Mouse (Mus musculus) MEL (cell line): Measurements from ENCODE around the gene C130026I21Rik. TPM values are rescaled to one million over a fixed set of nuclear protein-coding genes. Genes with fewer than 3 reads are reported as not detected.
"Not testable (repeated sequence)": the region's sequence is repeated elsewhere in the genome, so short reads cannot be mapped to it uniquely, and the experiment has no call there.

Experiments
- DNase-seq: peaks from one replicate; pipeline ENCODE4 v3.0.0; 2011; ENCODE audit warnings: low read depth, low spot score
- H3K27ac ChIP-seq: 2 replicates; pipeline ENCODE4 v1.5.1; 2012; ENCODE audit warnings: low read depth, mild to moderate bottlenecking, control low read depth, low read length, moderate library complexity; ENCODE audit not compliant: control insufficient read depth
- H3K27me3 ChIP-seq, 2 experiments: fragments of 150-350 bp in 1 of 2; sonication (generic) in 1 of 2; 2 replicates each; pipeline ENCODE4 v1.6.1; 2012; ENCODE audit warnings: low read length in 2 of 2, mild to moderate bottlenecking in 2 of 2, improper control_type of control experiment in 1 of 2, moderate library complexity in 1 of 2; ENCODE audit not compliant: insufficient read depth in 2 of 2, control insufficient read depth in 1 of 2
- H3K36me3 ChIP-seq, 2 experiments: 2 replicates each; pipeline ENCODE4 v1.6.1; 2012 to 2014; ENCODE audit warnings: low read length in 2 of 2, improper control_type of control experiment in 1 of 2, inconsistent platforms in 1 of 2, mild to moderate bottlenecking in 1 of 2; ENCODE audit not compliant: insufficient read depth in 2 of 2, control insufficient read depth in 1 of 2
- H3K4me1 ChIP-seq, 2 experiments: fragments of 150-350 bp in 1 of 2; sonication (generic) in 1 of 2; 2 replicates each; pipeline ENCODE4 v1.6.1; 2012; ENCODE audit warnings: low read length in 2 of 2, improper control_type of control experiment in 1 of 2, mild to moderate bottlenecking in 1 of 2; ENCODE audit not compliant: insufficient read depth in 2 of 2, control insufficient read depth in 1 of 2
- H3K4me3 ChIP-seq, 2 experiments: fragments of 150-350 bp in 1 of 2; sonication (generic) in 1 of 2; 2 replicates each; pipeline ENCODE4 v1.5.1; 2012; ENCODE audit warnings: low read depth in 2 of 2, low read length in 2 of 2, mild to moderate bottlenecking in 2 of 2, moderate library complexity in 2 of 2, control low read depth in 1 of 2, improper control_type of control experiment in 1 of 2; ENCODE audit not compliant: control insufficient read depth in 1 of 2, insufficient read depth in 1 of 2
- H3K79me2 ChIP-seq: 2 replicates; pipeline ENCODE4 v1.6.1; 2012; ENCODE audit warnings: mild to moderate bottlenecking, low read length, moderate library complexity; ENCODE audit not compliant: control insufficient read depth, poor library complexity, insufficient read depth
- H3K9ac ChIP-seq: 2 replicates; pipeline ENCODE4 v1.6.1; 2012; ENCODE audit warnings: low read depth, mild to moderate bottlenecking, control low read depth, low read length, moderate library complexity; ENCODE audit not compliant: control insufficient read depth, poor library complexity, severe bottlenecking
- H3K9me3 ChIP-seq: fragments of 150-350 bp; sonication (generic); replicated peaks from 2 replicates; pipeline ENCODE4 v1.6.1; 2012; ENCODE audit warnings: mild to moderate bottlenecking, low read length, improper control_type of control experiment, moderate library complexity; ENCODE audit not compliant: insufficient read depth
- polyA plus RNA-seq, 2 experiments: library from polyadenylated mRNA; stranded (reverse) in 1 of 2; unstranded in 1 of 2; fragments of >175 nt in 1 of 2; fragments of >200 nt in 1 of 2; gene quantifications; 2 replicates each; pipeline versions ENCODE4 v1.2.1 to v1.2.4; 2012; ENCODE audit warnings: low replicate concordance in 2 of 2, low read depth in 1 of 2; ENCODE audit not compliant: insufficient read length in 2 of 2, insufficient read depth in 1 of 2, missing spikeins in 1 of 2
- total RNA-seq: library from RNA; depleted of rRNA; stranded (reverse); fragments of 300-350 nt; gene quantifications from 2 replicates; pipeline ENCODE4 v1.2.3, GENCODE M21; 2012

C130026I21Rik gene
- total and polyA plus RNA-seq, 3 experiments, result 1.5 to 2.2 TPM; not detected in 1

DNA sequence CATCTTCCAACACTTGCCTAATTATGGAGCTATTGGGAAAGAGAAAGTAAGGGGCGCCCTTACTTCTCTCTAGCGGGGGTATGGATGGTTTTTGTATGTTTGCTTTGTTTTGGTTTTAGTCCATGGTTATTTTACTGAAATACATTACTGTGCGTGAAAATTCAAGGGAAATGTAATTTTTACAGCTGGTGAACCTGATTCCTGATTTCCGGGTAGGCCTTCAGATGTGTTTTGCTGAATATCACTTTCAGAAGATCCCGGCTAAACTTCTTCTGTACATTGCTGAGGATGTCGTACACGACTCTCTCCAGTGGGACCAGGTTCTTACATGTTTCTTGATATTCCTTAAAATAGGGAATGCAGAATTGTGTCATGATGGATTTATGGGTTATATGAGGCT, 158.1 kb downstream of the C130026I21Rik start:
- H3K9me3 ChIP-seq, H3K4me3 ChIP-seq, H3K27ac ChIP-seq, H3K4me1 ChIP-seq, H3K27me3 ChIP-seq, H3K9ac ChIP-seq, H3K79me2 ChIP-seq, H3K36me3 ChIP-seq, DNase-seq: not testable (repeated sequence)

DNA sequence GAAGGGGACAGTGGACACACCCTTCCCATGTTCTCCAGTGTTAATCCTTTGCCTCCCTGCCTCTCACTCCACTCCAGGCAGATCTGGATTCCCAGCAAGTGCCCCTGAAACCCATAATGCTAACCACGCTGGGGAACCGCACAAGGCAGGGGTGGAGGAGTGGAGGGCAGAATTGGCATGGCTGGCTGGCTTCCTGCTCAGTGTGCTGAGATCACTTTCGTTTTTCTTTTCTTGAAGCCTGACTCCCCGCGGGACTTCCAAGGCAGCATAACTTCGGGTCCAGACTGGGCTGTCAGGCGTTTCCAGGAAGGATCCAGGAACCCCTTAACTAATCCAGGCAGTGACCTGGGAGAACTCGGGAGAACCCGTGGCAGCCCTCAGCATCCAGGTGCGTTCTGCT, 158.8 kb downstream of the C130026I21Rik start:
- H3K79me2 ChIP-seq, H3K36me3 ChIP-seq, H3K4me1 ChIP-seq, H3K27ac ChIP-seq, H3K9me3 ChIP-seq, H3K27me3 ChIP-seq, H3K9ac ChIP-seq: not testable (repeated sequence)
- peak; percentile 25 for DNase-seq
- H3K4me3 ChIP-seq, result peak overlapping the region; percentile 23 to 46; a peak in 3 of 4 replicates

DNA sequence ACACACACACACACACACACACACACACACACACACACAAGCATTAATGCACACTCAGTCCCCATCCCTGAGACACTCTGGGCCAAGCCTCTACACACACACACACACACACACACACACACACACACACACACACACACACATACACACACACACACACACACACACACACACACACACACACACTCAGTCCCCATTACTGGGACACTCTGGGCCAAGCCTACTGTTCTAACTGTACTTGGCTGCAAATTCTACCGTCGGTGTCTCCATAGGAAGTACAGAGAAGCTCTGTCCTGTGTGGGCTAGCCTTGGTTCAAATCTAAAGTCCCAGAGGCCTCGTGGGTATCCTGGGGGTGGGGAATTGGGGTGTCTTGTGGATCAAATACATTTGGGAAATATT, 159.5 kb downstream of the C130026I21Rik start:
- not testable (repeated sequence) for DNase-seq, H3K36me3 ChIP-seq, H3K4me3 ChIP-seq, H3K4me1 ChIP-seq, H3K9ac ChIP-seq, H3K27ac ChIP-seq, H3K9me3 ChIP-seq, H3K79me2 ChIP-seq, H3K27me3 ChIP-seq

DNA sequence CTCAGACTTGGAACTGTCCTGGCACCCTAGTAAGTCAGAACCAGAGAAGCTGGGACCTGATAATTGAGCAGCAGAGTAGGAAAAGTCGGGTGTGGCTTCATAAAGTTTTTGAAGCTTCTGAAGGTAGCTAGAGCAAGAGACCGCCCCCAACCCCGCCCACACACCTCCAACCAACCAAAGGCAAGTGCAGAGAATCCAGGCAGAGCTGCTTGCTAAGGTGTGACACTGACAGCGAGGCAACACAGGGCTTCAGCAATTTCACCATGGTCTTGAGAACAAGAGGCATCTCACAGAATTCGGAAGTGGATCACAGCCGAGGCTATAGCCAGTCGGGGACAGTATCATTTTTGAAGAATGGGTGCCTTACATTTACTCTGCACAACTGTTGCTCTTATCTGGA, 160.6 kb downstream of the C130026I21Rik start, which contains the start of gene A530032D15Rik:
Gene A530032D15Rik (minus strand): TSS at position 101 of the 400 bp plus-strand sequence.
- H3K9me3 ChIP-seq, H3K27ac ChIP-seq, H3K4me1 ChIP-seq, DNase-seq, H3K36me3 ChIP-seq, H3K79me2 ChIP-seq, H3K9ac ChIP-seq, H3K27me3 ChIP-seq, H3K4me3 ChIP-seq: not testable (repeated sequence)

DNA sequence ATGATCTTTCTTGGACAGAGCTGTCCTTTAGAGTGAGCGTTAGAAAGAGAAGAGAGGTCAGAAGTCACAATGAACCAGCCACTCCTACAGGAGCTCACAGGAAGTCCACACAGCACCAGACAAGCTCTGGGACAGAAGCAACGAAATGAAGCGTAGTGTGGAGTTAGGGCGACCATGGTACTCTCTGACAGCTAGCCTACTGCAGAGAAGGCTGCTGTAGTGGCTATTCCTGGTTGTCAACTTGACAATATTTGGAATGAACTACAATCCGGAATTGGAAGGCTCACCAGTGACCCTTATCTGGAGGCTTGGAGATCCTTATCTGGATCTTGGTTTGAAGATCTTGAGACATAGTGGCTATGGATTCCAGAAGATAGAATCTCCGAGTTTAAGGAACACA, 164.4 kb downstream of the C130026I21Rik start:
- not testable (repeated sequence) for H3K27ac ChIP-seq, DNase-seq, H3K36me3 ChIP-seq, H3K27me3 ChIP-seq, H3K9me3 ChIP-seq, H3K4me1 ChIP-seq, H3K79me2 ChIP-seq, H3K4me3 ChIP-seq, H3K9ac ChIP-seq

DNA sequence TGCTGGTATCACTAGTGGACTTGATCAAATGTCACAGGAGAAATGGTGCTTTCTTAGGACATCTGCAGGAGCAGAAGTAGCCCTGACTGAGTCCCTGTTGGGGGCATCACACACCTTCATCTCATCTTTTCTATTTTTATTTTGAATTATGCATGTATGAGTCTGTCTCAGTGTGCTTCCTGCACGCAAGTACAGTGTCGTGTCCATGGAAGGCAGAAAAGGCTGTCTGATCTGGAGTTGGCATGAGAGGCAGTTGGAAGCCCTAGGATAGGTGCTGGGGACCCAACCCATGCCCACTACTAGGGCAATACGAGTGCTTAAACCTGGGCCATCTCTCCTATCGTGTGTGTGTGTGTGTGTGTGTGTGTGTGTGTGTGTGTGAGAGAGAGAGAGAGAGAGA, 165.0 kb downstream of the C130026I21Rik start:
- H3K27ac ChIP-seq, DNase-seq, H3K9ac ChIP-seq, H3K4me1 ChIP-seq, H3K36me3 ChIP-seq, H3K4me3 ChIP-seq, H3K27me3 ChIP-seq, H3K79me2 ChIP-seq, H3K9me3 ChIP-seq: not testable (repeated sequence)

DNA sequence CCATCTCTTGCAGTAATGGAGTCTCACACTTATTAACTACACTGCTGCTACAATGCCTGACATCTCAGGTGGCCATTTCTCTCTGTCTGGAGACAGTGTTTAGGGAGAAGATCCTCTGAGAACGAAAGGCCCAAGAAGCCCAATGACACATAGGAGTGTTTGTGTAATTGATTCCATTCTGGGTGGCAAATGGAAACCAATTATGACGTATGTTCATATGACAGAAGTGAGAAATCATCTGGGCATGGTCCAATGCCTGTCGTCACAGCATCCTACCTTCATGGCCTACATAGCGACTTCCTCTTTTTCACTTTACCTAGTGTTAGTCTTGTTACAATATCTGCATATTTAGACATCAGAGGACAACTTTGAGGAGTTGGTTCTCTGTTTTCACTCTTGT, 168.6 kb downstream of the C130026I21Rik start:
- H3K27me3 ChIP-seq, H3K9ac ChIP-seq, DNase-seq, H3K27ac ChIP-seq, H3K36me3 ChIP-seq, H3K4me1 ChIP-seq, H3K79me2 ChIP-seq, H3K9me3 ChIP-seq, H3K4me3 ChIP-seq: not testable (repeated sequence)
